In the genomic region with DNA sequence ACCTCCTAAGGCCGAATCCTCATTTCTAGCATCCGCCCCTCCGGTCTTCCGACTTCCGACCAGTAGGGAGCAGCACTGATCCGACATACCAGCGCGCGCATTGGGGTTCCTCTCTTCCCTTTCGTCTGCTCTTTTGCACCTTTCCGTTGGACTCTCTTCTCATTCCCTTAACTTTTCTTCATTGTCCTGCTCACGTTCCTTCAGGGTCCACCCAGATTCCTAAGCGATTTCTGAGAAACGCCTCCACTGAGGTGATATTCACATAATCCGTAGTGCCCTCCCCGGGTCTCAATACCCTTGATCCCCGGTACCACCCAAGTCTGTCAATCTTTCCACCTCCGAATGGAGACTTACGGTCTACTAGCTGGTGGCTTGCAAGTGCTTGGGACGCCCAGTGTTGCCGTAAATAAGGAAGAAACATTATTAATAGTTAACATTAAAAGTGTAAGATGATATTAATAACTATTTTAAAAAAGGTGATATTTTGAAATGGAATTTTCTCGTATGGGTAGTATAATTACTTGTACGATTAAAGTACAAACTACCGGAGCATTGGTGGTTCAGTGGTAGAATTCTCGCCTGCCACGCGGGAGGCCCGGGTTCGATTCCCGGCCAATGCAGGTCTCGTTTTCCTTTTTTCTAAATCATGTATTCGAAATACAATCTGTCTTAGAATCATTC, we compare ENCODE assay signal across 8 mouse cellular contexts. TPM values are rescaled to one million over a fixed set of nuclear protein-coding genes. Genes with fewer than 3 reads are reported as not detected.
A peak's percentile ranks its signal among the peaks of the same experiment; 100 is the strongest.
DNase-seq lines count a peak whose midpoint lies in the region; ATAC-seq and TF ChIP-seq lines count a peak whose summit lies in the region.

No protein-coding gene starts in this region.

- peak; percentile 73; the same call in 1 of the 2 replicates for TF ChIP-seq CTCF in testis, adult 2 months (IDR thresholded peaks at IDR 0.05; ENCODE audit: control insufficient read depth, insufficient read depth, insufficient replicate concordance, low read depth, low read length)

- H3K4me2 ChIP-seq in forebrain, embryonic 16.5 days (ENCODE audit: low read length): peak overlapping the region; percentile 50
- peak overlapping the region; percentile 31; the same call in 1 of the 2 replicates for H3K4me2 ChIP-seq in neural tube, embryonic 14.5 days (ENCODE audit: low read depth, low read length)

- peak overlapping the region; percentile 85 for H3K9ac ChIP-seq in ES-E14 (ENCODE audit: insufficient read depth, low read depth, low read length, poor library complexity, severe bottlenecking)
- H3K9ac ChIP-seq in forebrain, embryonic 16.5 days (replicated peaks; ENCODE audit: low read depth, low read length): peak overlapping the region; percentile 58
- peak overlapping the region; percentile 41 for H3K9ac ChIP-seq in neural tube, embryonic 14.5 days (replicated peaks; ENCODE audit: low read depth, low read length)

- no peaks in the 10 kb centered on the region for H3K36me3 ChIP-seq in ES-E14 (ENCODE audit: control insufficient read depth, insufficient read depth, low read length, poor library complexity, severe bottlenecking)
- no peaks in the 10 kb centered on the region for H3K36me3 ChIP-seq in forebrain, embryonic 16.5 days (ENCODE audit: control insufficient read depth, insufficient read depth)
- no peaks in the 10 kb centered on the region for H3K36me3 ChIP-seq in neural tube, embryonic 14.5 days (ENCODE audit: control insufficient read depth, insufficient read depth, low read length)
- no peaks in the 10 kb centered on the region for H3K36me3 ChIP-seq in testis, adult 2 months (ENCODE audit: control insufficient read depth, insufficient read depth, low read length)

- H3K27me3 ChIP-seq in forebrain, embryonic 16.5 days (replicated peaks; ENCODE audit: control insufficient read depth, insufficient read depth, low read length): no peaks in the 10 kb centered on the region
- H3K27me3 ChIP-seq in neural tube, embryonic 14.5 days (ENCODE audit: control insufficient read depth, insufficient read depth, low read length): no peaks in the 10 kb centered on the region
- no peaks in the 10 kb centered on the region for H3K27me3 ChIP-seq in testis, adult 2 months (ENCODE audit: control insufficient read depth, insufficient read depth, low read length)

- in situ Hi-C loops in ES-E14 (cut with MboI; ENCODE audit: low sequenced_read_pairs in 2 of 2, unreplicated experiment in 2 of 2): loop anchor here in 1 of 2 experiments (25.0 kb wide), 1 partner anchor 548 kb away; no protein-coding TSS in a partner anchor

- H3K4me1 ChIP-seq in ES-E14 (ENCODE audit: control insufficient read depth in 2 of 2, insufficient read depth in 2 of 2, low read length in 2 of 2, poor library complexity in 1 of 2): peaks cover 0 to 4% of the 10 kb centered on the region in 2 experiments; a peak in 1 of 4 replicates
- H3K4me1 ChIP-seq in forebrain, embryonic 16.5 days (replicated peaks; ENCODE audit: control insufficient read depth, insufficient read depth, low read length): peaks cover 7% of the 10 kb centered on the region
- H3K4me1 ChIP-seq in neural tube, embryonic 14.5 days (ENCODE audit: control insufficient read depth, insufficient read depth, low read length): peaks cover 4% of the 10 kb centered on the region; the same call in 1 of the 2 replicates
- no peaks in the 10 kb centered on the region; the same call in 1 of the 2 replicates for H3K4me1 ChIP-seq in testis, adult 2 months (ENCODE audit: control insufficient read depth, insufficient read depth, low read length)

- no peak overlapping the region for H3K27ac ChIP-seq in ES-E14 (ENCODE audit: insufficient read depth, low read depth, low read length, poor library complexity, severe bottlenecking)
- H3K27ac ChIP-seq in forebrain, embryonic 16.5 days (ENCODE audit: low read length): peak overlapping the region; percentile 84
- H3K27ac ChIP-seq in neural tube, embryonic 14.5 days (ENCODE audit: low read depth, low read length): peak overlapping the region; percentile 55; the same call in 1 of the 2 replicates
- H3K27ac ChIP-seq in testis, adult 2 months (ENCODE audit: control insufficient read depth, insufficient read depth, low read depth, low read length): peak overlapping the region; percentile 15; the same call in 1 of the 2 replicates

- DNase-seq in ES-E14 (ENCODE audit: low read depth, low spot score): peak; percentile 82
- DNase-seq in cerebellum, adult 18-20 months: peak; percentile 88 to 89
- peak; percentile 90 to 92 for DNase-seq in heart, postnatal 36 days
- DNase-seq in layer of hippocampus, adult 18-20 months (ENCODE audit: low spot score in 2 of 2): peak; percentile 84 to 94
- DNase-seq in lung, adult 18-20 months: peak; percentile 86 to 89

- under 1% methylated on average over 32 of the region's 32 CpGs for whole genome bisulfite sequencing in forebrain, embryonic 16.5 days
- WGBS in neural tube, embryonic 14.5 days: under 1% methylated on average over 32 of the region's 32 CpGs

- H3K4me3 ChIP-seq in ES-E14 (ENCODE audit: insufficient read depth in 1 of 2, low read depth in 1 of 2, low read length in 2 of 2, poor library complexity in 1 of 2, severe bottlenecking in 1 of 2): peak overlapping the region; percentile 89 to 96
- H3K4me3 ChIP-seq in forebrain, embryonic 16.5 days (replicated peaks; ENCODE audit: low read length): peak overlapping the region; percentile 78
- H3K4me3 ChIP-seq in neural tube, embryonic 14.5 days (ENCODE audit: low read depth, low read length): peak overlapping the region; percentile 58
- H3K4me3 ChIP-seq in testis, adult 2 months (ENCODE audit: control insufficient read depth, low read depth, low read length): peak overlapping the region; percentile 76

- intact Hi-C loops in heart, postnatal 36 days (cut with DNase I): loop anchor here (2.0 to 10.0 kb wide), 13 partner anchors 37 to 1912 kb away; a partner anchor contains a TSS

- peak; percentile 85 for ATAC-seq in forebrain, embryonic 16.5 days
- peak; percentile 89 for ATAC-seq in neural tube, embryonic 14.5 days (ENCODE audit: low read depth)

- H3K9me3 ChIP-seq in ES-E14 (ENCODE audit: control insufficient read depth, insufficient read depth, low read depth, low read length): no peaks in the 10 kb centered on the region
- no peaks in the 10 kb centered on the region for H3K9me3 ChIP-seq in forebrain, embryonic 16.5 days (ENCODE audit: control insufficient read depth, low read length)
- no peaks in the 10 kb centered on the region for H3K9me3 ChIP-seq in neural tube, embryonic 14.5 days (ENCODE audit: control insufficient read depth, low read length)

- TF ChIP-seq POLR2A in testis, adult 2 months (IDR thresholded peaks at IDR 0.05; ENCODE audit: control insufficient read depth, low read depth, low read length): no peak

TF ChIP-seq in ES-E14, 5 proteins besides CTCF, POLR2A, EP300 and RAD21:
- no peak for TF ChIP-seq HCFC1 (IDR thresholded peaks at IDR 0.05; ENCODE audit: borderline replicate concordance, insufficient read depth, low read length)
- peak; percentile 86 for TF ChIP-seq MAFK (IDR thresholded peaks at IDR 0.05; ENCODE audit: insufficient read depth, low read depth, low read length)

RNA-seq across cellular contexts. Expression of a gene that starts 5.8 kb away (rescaled TPM):
- 1,275 and 1,694 TPM in 2 replicates for total RNA-seq in ES-E14 (2012; rRNA removed)
- polyA plus RNA-seq in forebrain, embryonic 16.5 days (2015; fragmentation: Nextera tagmentation; extraction: Ambion mirVana): 1.9 TPM in 1 of 2 replicates, not detected in the other
- total RNA-seq in heart, postnatal 36 days (2021): 10 to 100 TPM; 18.0 to 27.4 TPM
- 10 to 100 TPM; 27.6 to 36.7 TPM for total RNA-seq in layer of hippocampus, adult 18-20 months (2021)
- 1.5 TPM in 1 of 2 replicates, not detected in the other for polyA plus RNA-seq in neural tube, embryonic 14.5 days (2014; fragmentation: Nextera tagmentation; extraction: Ambion mirVana)
- 3.2 and 3.6 TPM in 2 replicates for polyA plus RNA-seq in testis, adult 2 months (2012; rRNA removed)

RNA-seq across cellular contexts. Expression of a gene that starts 6.1 kb away (rescaled TPM):
- 1,685 and 2,304 TPM in 2 replicates for total RNA-seq in ES-E14 (2012; rRNA removed)
- 12.5 and 20.8 TPM in 2 replicates for polyA plus RNA-seq in forebrain, embryonic 16.5 days (2015; fragmentation: Nextera tagmentation; extraction: Ambion mirVana)
- total RNA-seq in heart, postnatal 36 days (2021): 10 to 100 TPM; 28.5 to 39.8 TPM
- 10 to 100 TPM in 1 of 2 experiments, 1 to 10 TPM in 1; 8.2 to 48.5 TPM for total RNA-seq in layer of hippocampus, adult 18-20 months (2021)
- 7.0 and 9.4 TPM in 2 replicates for polyA plus RNA-seq in neural tube, embryonic 14.5 days (2014; fragmentation: Nextera tagmentation; extraction: Ambion mirVana)
- 2.0 and 6.1 TPM in 2 replicates for polyA plus RNA-seq in testis, adult 2 months (2012; rRNA removed)

RNA-seq across cellular contexts. Expression of a gene that starts 7.3 kb away (rescaled TPM):
- 2,227 and 2,394 TPM in 2 replicates for total RNA-seq in ES-E14 (2012; rRNA removed)
- 2.2 and 3.7 TPM in 2 replicates for polyA plus RNA-seq in forebrain, embryonic 16.5 days (2015; fragmentation: Nextera tagmentation; extraction: Ambion mirVana)
- 10 to 100 TPM; 22.0 to 36.5 TPM for total RNA-seq in heart, postnatal 36 days (2021)
- total RNA-seq in layer of hippocampus, adult 18-20 months (2021): 10 to 100 TPM; 48.4 to 55.7 TPM
- polyA plus RNA-seq in neural tube, embryonic 14.5 days (2014; fragmentation: Nextera tagmentation; extraction: Ambion mirVana): 0.79 and 2.4 TPM in 2 replicates
- polyA plus RNA-seq in testis, adult 2 months (2012; rRNA removed): 14.7 and 20.5 TPM in 2 replicates

RNA-seq across cellular contexts. Expression of a gene that starts 11.7 kb away (rescaled TPM):
- 468 and 757 TPM in 2 replicates for total RNA-seq in ES-E14 (2012; rRNA removed)
- 1.2 and 2.2 TPM in 2 replicates for polyA plus RNA-seq in forebrain, embryonic 16.5 days (2015; fragmentation: Nextera tagmentation; extraction: Ambion mirVana)
- 1 to 10 TPM; 4.9 to 5.1 TPM for total RNA-seq in heart, postnatal 36 days (2021)
- total RNA-seq in layer of hippocampus, adult 18-20 months (2021): 1 to 10 TPM; 2.9 to 3.3 TPM
- 0.82 TPM in 1 of 2 replicates, not detected in the other for polyA plus RNA-seq in neural tube, embryonic 14.5 days (2014; fragmentation: Nextera tagmentation; extraction: Ambion mirVana)
- polyA plus RNA-seq in testis, adult 2 months (2012; rRNA removed): 6.1 and 6.2 TPM in 2 replicates

RNA-seq across cellular contexts. Expression of a gene that starts 12.3 kb away (rescaled TPM):
- not detected in 2 replicates for total RNA-seq in ES-E14 (2012; rRNA removed)
- not detected in 2 replicates for polyA plus RNA-seq in forebrain, embryonic 16.5 days (2015; fragmentation: Nextera tagmentation; extraction: Ambion mirVana)
- total RNA-seq in heart, postnatal 36 days (2021): not detected
- not detected for total RNA-seq in layer of hippocampus, adult 18-20 months (2021)
- polyA plus RNA-seq in neural tube, embryonic 14.5 days (2014; fragmentation: Nextera tagmentation; extraction: Ambion mirVana): not detected in 2 replicates
- polyA plus RNA-seq in testis, adult 2 months (2012; rRNA removed): 0.35 and 0.38 TPM in 2 replicates

Comparison
In these comparisons a context has a peak if more than half of its experiments do, and no peak if none do; other contexts are left out.
1. RNA of a gene that starts 5.8 kb away (total RNA-seq): 1,275 to 1,694 TPM in ES-E14; 27.6 to 36.7 TPM in layer of hippocampus, adult 18-20 months and 18.0 to 27.4 TPM in heart, postnatal 36 days; every median in the first group is over 10 times any median in the second.
2. RNA of a gene that starts 6.1 kb away (total RNA-seq): 1,685 to 2,304 TPM in ES-E14; 8.2 to 48.5 TPM in layer of hippocampus, adult 18-20 months and 28.5 to 39.8 TPM in heart, postnatal 36 days; every median in the first group is over 10 times any median in the second.
3. RNA of a gene that starts 7.3 kb away (total RNA-seq): 2,227 to 2,394 TPM in ES-E14; 48.4 to 55.7 TPM in layer of hippocampus, adult 18-20 months and 22.0 to 36.5 TPM in heart, postnatal 36 days; every median in the first group is over 10 times any median in the second.
4. Peak in every context shown above with its lines, with median percentiles within 50 percentile points of each other: DNase-seq, H3K4me3 ChIP-seq and H3K9ac ChIP-seq.